Mouse (Mus musculus): ENCODE measurements at regions not wholly inside any gene's neighbourhood (a gene's known extent, or its start where the extent isn't known, plus 50 kb on each side); places are given as distances from the start of the nearest gene placed in this dataset.

GRCm38 (mm10) chr4:54646459-54646858, 298.4 kb upstream of the Zfp462 start:
- TF ChIP-seq POLR2A (IDR thresholded peaks at IDR 0.05; ENCODE audit: borderline replicate concordance, extremely low read depth, low read depth, low read length), result no peak
- no peak for TF ChIP-seq CTCF (IDR thresholded peaks at IDR 0.05; ENCODE audit: insufficient read depth, low read length)
